Mouse (Mus musculus) limb, embryonic 10.5 days (tissue): ENCODE data around the gene D6Ertd527e. TPM values are rescaled to one million over a fixed set of nuclear protein-coding genes. Genes with fewer than 3 reads are reported as not detected.

ENCODE experiments used
- DNase-seq: peaks from one replicate; pipeline ENCODE4 v3.0.0-alpha.2; 2017; ENCODE audit warnings: low spot score
- H3K27ac ChIP-seq: fragments of 300-500 bp; sonication (generic); 2 replicates; pipeline ENCODE4 v1.5.1; 2016; ENCODE audit warnings: mild to moderate bottlenecking
- H3K27me3 ChIP-seq: fragments of 300-500 bp; sonication (generic); 2 replicates; pipeline ENCODE4 v1.6.1; 2016; ENCODE audit warnings: low read depth, mild to moderate bottlenecking; ENCODE audit not compliant: poor library complexity, severe bottlenecking
- H3K36me3 ChIP-seq: fragments of 300-500 bp; sonication (generic); 2 replicates; pipeline ENCODE4 v1.6.1; 2016; ENCODE audit warnings: mild to moderate bottlenecking, moderate library complexity
- H3K4me1 ChIP-seq: fragments of 300-500 bp; sonication (generic); 2 replicates; pipeline ENCODE4 v1.6.1; 2016
- H3K4me3 ChIP-seq: fragments of 300-500 bp; sonication (generic); 2 replicates; pipeline ENCODE4 v1.5.1; 2016; ENCODE audit warnings: mild to moderate bottlenecking, moderate library complexity
- H3K9me3 ChIP-seq: fragments of 300-500 bp; sonication (generic); replicated peaks from 2 replicates; pipeline ENCODE4 v1.6.1; 2016; ENCODE audit warnings: mild to moderate bottlenecking
- WGBS: fragments of 180-500 bp; shearing (Covaris S2); methylation state at CpG from one replicate; pipeline ENCODE4 v1.1.7; 2016; 5-methylcytosine and 5-hydroxymethylcytosine counted together
- polyA plus RNA-seq: library from polyadenylated mRNA; unstranded; fragments of >200 nt; fragmentation: Nextera tagmentation; extraction: Ambion mirVana; gene quantifications from 2 replicates; pipeline ENCODE4 v1.2.1, GENCODE M21; 2016

The D6Ertd527e gene
- 0.18 and 0.33 TPM in 2 replicates for polyA plus RNA-seq

DNA sequence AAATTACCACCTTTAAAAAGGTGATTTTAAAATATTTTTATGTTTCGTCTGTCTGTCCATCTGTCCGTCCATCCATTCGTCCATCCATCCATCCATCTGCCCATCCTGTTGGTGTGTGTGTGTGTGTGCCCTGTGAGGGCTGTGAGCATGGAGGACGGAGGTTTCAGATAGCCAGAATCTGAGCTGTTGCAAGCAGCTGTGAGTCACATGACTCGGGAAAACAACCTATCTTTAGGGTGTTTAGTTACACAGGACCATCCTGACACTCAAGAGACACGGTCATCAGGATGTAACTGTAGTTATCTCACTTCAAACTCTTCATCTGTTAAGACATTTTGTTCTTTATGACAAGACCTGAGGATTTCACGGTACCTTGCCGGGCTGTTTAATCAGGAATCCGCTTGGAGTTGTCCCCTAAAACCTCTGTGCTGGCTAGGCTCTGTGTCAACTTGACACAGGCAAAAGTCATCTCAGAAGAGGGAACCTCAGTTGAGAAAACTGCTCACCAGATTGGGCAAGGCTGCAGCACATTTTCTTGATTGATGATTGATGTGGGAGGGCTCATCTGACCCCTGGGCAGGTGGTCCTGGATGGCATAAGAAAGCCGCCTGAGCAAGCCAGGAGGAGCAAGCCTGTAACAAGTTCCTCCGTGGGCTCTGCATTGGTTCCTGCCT, at the start of gene D6Ertd527e:
Gene D6Ertd527e (plus strand): TSS at position 624 of the 674 bp plus-strand sequence.
- Histone ChIP-seq H3K4me3 (no peak within 1 kb of the TSS), H3K27me3 (no peaks in the 10 kb centered on the region), H3K4me1 (peaks cover 29% of the 10 kb centered on the region), H3K36me3 (no peaks in the 10 kb centered on the region), H3K9me3 (no peaks in the 10 kb centered on the region), H3K27ac (no peak within 1 kb of the TSS)
- WGBS, result 83% methylated on average over 11 of the region's 11 CpGs
- DNase-seq, result no peak

DNA sequence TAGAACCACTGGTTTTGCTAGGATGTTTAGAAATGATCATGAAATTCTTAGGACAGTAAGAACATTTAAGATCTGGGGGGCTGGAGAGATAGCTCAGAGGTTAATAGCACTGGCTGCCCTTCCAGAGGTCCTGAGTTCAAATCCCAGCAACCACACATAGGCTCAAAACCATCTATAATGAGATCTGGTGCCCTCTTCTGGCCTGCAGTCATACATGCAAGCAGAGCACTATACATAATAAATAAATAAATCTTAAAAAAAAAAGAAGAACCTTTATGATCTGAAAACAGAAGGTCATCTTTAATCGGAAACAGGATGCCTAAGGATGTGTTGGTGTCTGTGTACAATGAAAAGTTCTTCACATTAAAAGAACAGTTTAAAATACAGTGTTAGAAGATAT, 44.8 kb upstream of the D6Ertd527e start:
- WGBS, result 96% methylated on average over 1 of the region's 1 CpGs
- Histone ChIP-seq H3K9me3 (no peaks in the 10 kb centered on the region), H3K36me3 (peaks cover 90% of the 10 kb centered on the region), H3K27me3 (no peaks in the 10 kb centered on the region), H3K4me3 (no peak overlapping the region), H3K4me1 (no peaks in the 10 kb centered on the region), H3K27ac (no peak overlapping the region)
- DNase-seq, result no peak

DNA sequence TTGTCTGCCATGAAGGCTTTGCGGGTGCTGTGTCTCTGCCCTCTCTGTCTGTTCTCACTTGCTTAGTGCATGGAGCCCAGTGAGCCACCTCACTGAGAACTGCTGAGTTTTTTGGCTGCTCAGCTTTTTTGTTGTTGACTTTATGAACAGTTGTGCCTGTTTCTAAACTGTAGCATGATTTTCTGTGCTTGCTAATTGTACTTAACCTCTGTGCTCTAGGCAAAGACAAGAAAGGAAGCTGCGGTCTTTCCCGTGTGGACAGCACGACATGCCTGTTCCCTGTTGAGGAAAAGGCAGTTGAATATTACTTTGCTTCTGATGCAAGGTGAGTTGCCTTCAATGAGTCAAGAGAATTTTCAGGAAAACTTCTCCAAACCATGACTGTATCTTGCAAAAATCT, 41.0 kb upstream of the D6Ertd527e start:
- no peaks in the 10 kb centered on the region for H3K4me1 ChIP-seq
- H3K9me3 ChIP-seq, result no peaks in the 10 kb centered on the region
- no peak overlapping the region for H3K4me3 ChIP-seq
- H3K27ac ChIP-seq, result no peak overlapping the region
- 95% methylated on average over 4 of the region's 4 CpGs for WGBS
- H3K27me3 ChIP-seq, result no peaks in the 10 kb centered on the region
- H3K36me3 ChIP-seq, result peaks cover 91% of the 10 kb centered on the region
- DNase-seq, result no peak

DNA sequence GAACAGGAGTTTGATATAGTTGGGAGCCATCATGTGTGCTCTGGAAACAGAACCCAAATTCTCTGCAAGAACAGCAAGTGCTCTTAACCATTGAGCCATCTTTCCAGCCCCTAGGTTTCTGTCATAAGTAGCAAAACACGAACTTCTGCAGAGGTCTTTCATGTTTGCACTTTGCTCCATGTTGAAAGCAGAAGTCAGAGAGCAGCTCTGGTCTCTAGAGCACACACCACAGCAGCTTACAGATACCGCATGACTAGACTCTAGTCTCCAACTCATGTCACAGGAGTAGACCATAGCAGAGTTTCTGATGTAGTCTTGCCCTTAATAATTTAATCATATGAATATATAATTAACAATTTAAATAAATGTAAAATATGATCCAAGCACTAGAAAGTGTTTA, 36.3 kb upstream of the D6Ertd527e start:
- no peak overlapping the region for H3K27ac ChIP-seq
- peaks cover 98% of the 10 kb centered on the region for H3K36me3 ChIP-seq
- no peak for DNase-seq
- no peaks in the 10 kb centered on the region for H3K27me3 ChIP-seq
- H3K9me3 ChIP-seq, result no peaks in the 10 kb centered on the region
- H3K4me1 ChIP-seq, result no peaks in the 10 kb centered on the region
- H3K4me3 ChIP-seq, result no peak overlapping the region
- 92% methylated on average over 2 of the region's 2 CpGs for WGBS

DNA sequence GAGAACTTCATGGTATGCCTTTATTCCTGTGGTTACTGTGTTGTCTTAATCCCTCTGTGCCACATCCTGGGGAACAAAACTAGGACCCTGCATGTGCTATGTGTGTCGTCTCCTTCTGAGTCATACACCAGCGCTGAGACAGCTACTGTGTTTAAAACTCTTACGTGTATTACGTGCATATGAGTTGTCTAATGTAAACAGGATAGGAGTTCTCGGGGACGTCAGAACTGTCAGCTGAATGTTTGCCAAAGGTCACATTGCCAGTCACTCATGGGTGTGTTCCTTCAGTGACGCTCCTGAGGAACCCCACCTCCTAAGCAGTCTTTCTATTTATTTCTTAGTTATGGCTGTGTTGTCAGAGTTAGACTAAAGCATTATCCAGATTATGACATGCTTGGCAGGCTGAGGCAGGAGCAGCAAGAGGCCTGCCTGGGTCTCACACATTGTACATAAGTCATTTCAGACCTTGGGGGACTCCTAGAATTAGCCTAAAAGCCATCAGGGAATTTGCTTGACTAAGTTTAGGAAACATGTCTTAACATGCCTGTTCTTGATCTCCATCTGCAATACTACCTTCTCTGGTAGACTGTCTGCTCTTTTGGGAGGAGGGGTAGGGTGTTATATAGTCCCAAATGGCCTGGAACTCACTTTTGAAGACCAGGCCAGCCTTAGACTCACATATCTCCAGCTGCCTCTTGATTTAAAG, 35.2 kb upstream of the D6Ertd527e start:
- no peak overlapping the region for H3K27ac ChIP-seq
- H3K4me1 ChIP-seq, result no peaks in the 10 kb centered on the region
- no peaks in the 10 kb centered on the region for H3K27me3 ChIP-seq
- no peak for DNase-seq
- H3K9me3 ChIP-seq, result no peaks in the 10 kb centered on the region
- peaks cover 98% of the 10 kb centered on the region for H3K36me3 ChIP-seq
- WGBS, result 89% methylated on average over 7 of the region's 7 CpGs
- no peak overlapping the region for H3K4me3 ChIP-seq

DNA sequence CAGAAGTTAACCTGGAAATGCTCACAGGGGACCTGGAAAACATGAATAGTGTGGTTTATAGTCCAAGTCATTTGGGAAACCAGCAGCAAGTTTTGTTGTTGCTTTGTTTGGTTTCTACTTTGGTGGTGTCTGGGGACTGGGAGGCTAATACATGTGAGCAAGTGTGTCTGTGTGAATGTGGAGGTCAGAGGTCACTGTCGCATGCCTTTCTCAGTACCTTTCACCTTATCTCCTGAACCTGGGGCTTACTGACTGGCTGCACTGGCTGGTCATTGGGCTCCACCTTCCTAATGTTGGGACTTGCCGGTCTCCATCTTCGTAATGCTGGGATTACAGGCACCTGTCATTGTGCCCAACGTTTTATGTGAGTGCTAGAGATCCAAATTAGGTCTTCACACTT, 33.9 kb upstream of the D6Ertd527e start:
- H3K27ac ChIP-seq, result no peak overlapping the region
- H3K9me3 ChIP-seq, result no peaks in the 10 kb centered on the region
- DNase-seq, result no peak
- 93% methylated on average over 4 of the region's 4 CpGs for whole genome bisulfite sequencing
- peaks cover 92% of the 10 kb centered on the region for H3K36me3 ChIP-seq
- no peak overlapping the region for H3K4me3 ChIP-seq
- H3K4me1 ChIP-seq, result no peaks in the 10 kb centered on the region
- no peaks in the 10 kb centered on the region for H3K27me3 ChIP-seq

DNA sequence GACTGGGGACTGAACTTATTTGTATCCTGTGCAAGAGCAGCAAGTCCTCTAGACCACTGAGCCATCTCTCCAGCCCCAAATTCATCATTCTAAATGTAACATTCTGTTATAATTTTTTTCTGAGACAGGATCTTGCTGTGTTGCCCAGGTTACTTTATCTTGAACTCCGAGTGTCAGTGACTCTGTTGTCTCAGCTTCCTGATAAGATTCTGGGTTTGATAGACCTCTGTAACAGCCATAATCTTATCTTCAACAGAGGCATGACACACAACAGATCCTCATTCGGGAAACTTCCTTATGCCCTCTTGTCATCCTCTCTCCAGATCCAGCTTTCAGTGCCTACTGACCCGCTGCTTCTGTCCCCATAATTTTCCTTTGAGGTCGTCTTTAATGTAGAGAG, 31.8 kb upstream of the D6Ertd527e start:
- 81% methylated on average over 4 of the region's 4 CpGs for WGBS
- peaks cover 6% of the 10 kb centered on the region for H3K4me1 ChIP-seq
- no peaks in the 10 kb centered on the region for H3K27me3 ChIP-seq
- H3K36me3 ChIP-seq, result peaks cover 92% of the 10 kb centered on the region
- no peaks in the 10 kb centered on the region for H3K9me3 ChIP-seq
- no peak overlapping the region for H3K27ac ChIP-seq
- H3K4me3 ChIP-seq, result no peak overlapping the region
- no peak for DNase-seq

DNA sequence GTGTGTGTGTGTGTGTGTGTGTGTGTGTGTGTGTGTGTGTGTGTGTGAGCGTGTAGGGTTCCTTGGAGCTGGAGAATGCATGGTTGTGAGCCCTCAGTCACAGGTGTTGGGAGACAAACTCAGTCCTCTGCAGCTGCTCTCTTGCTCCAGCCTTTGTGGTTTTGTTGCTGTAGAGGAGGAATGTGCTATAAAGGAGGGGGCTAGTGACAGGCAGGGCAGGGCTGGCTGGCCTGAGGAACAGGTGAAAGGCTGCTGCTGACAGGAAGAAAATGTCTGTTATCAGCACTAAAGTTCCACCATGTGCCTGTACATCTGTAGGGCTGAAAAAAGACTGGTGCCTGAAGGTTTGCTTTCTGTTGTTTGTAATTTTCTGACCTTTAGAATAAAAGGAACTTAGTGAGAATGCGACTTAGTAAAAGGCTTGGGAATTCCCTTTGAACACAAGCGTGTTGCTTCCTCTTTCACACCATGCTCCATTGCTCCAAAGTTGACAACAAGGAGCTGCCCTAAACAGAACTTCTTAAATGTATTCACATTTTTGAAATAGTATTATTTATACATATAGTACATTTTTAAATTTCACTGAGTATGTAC, 29.4 kb upstream of the D6Ertd527e start:
- H3K9me3 ChIP-seq, result no peaks in the 10 kb centered on the region
- no peak overlapping the region for H3K27ac ChIP-seq
- no peak for DNase-seq
- peaks cover 6% of the 10 kb centered on the region for H3K4me1 ChIP-seq
- H3K27me3 ChIP-seq, result no peaks in the 10 kb centered on the region
- no peak overlapping the region for H3K4me3 ChIP-seq
- WGBS, result 94% methylated on average over 3 of the region's 3 CpGs
- peaks cover 87% of the 10 kb centered on the region for H3K36me3 ChIP-seq

DNA sequence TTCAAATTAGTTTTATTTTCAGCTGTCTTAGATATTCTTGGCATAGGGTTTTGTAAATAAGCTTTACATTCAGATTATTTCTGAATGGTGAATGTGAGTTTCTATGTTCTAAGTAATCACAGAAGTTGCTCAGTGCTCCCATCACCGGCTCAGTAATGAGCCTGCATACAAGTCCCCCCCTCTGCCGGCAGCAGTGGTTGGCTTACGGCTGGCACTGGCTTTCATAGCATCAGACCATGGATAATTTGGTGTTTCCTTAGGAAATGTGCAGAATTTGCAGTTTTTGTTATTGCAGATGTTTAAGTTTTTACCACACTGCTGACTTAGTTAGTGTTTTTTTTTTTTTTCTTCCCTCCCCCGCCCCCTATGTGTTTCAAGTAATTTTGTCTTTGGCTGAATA, 25.1 kb upstream of the D6Ertd527e start:
- Histone ChIP-seq H3K27ac (no peak overlapping the region), H3K4me3 (no peak overlapping the region), H3K4me1 (peaks cover 6% of the 10 kb centered on the region), H3K27me3 (no peaks in the 10 kb centered on the region), H3K9me3 (no peaks in the 10 kb centered on the region), H3K36me3 (peaks cover 90% of the 10 kb centered on the region)
- WGBS, result 87% methylated on average over 4 of the region's 4 CpGs
- DNase-seq, result no peak

DNA sequence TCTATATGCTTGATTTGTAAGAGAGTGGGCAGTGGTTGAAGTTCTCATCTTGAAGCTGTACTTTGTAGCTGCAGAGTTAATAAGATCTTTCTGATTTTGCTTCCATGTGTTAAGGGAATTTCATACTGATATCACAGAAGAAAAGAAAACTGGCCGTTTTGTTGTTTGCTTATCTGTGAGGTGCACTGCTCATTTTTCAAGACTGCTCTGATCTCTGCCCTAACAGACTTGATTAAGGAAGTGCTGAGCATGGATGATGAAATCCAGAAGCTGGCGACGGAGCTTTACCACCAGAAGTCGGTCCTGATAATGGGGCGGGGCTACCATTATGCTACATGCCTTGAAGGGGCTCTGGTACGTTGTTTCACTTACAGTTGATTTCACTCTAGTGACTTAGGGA, 19.5 kb upstream of the D6Ertd527e start:
- Histone ChIP-seq H3K4me3 (no peak overlapping the region), H3K27ac (no peak overlapping the region), H3K36me3 (peaks cover 99% of the 10 kb centered on the region), H3K9me3 (no peaks in the 10 kb centered on the region), H3K27me3 (no peaks in the 10 kb centered on the region), H3K4me1 (no peaks in the 10 kb centered on the region)
- 76% methylated on average over 6 of the region's 6 CpGs for whole genome bisulfite sequencing
- DNase-seq, result no peak

DNA sequence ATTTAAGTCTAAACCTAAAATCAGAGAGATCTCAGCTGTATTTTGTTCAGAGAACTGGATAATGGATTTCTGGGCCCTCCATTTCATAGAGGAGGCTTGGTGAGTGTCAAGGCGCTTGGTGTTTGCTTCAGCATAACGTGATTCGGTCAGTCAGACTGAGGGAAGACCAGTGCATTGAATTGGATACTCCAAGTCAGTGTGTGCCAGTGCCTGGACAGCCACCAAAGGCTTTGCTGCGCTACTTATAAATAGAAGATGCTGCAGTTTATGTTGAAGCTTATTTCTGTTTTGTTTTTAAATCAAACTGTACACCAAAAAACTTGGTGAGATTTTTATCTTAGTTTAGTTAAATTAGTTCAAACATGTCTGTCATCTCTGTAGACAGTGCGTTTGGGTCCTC, 16.2 kb upstream of the D6Ertd527e start:
- H3K4me3 ChIP-seq, result no peak overlapping the region
- H3K36me3 ChIP-seq, result peaks cover 87% of the 10 kb centered on the region
- DNase-seq, result no peak
- H3K4me1 ChIP-seq, result no peaks in the 10 kb centered on the region
- H3K27me3 ChIP-seq, result no peaks in the 10 kb centered on the region
- no peaks in the 10 kb centered on the region for H3K9me3 ChIP-seq
- no peak overlapping the region for H3K27ac ChIP-seq
- 92% methylated on average over 5 of the region's 5 CpGs for WGBS

DNA sequence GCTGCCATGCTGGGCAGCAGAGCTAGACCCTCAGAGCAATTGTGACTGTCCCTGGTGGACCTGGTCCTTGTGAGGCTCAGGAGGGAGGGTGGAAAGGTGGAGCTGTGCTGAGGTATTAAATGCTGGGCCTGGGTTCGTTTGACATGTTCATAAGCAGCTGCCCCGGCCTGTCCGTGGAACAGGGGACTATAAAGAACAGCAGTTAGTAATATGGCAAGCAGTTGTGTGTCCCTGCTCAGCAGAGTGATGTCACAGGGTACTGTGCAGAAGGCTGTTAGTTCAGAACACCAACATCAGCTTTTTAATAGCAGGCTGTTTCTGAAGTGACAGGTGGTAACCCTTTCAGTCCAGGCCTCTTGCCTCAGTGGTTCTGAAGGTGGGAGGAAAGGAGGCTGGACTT, 13.7 kb upstream of the D6Ertd527e start:
- Histone ChIP-seq H3K27me3 (no peaks in the 10 kb centered on the region), H3K9me3 (no peaks in the 10 kb centered on the region), H3K4me3 (no peak overlapping the region), H3K4me1 (no peaks in the 10 kb centered on the region), H3K36me3 (peaks cover 63% of the 10 kb centered on the region), H3K27ac (no peak overlapping the region)
- WGBS, result 94% methylated on average over 3 of the region's 3 CpGs
- no peak for DNase-seq

DNA sequence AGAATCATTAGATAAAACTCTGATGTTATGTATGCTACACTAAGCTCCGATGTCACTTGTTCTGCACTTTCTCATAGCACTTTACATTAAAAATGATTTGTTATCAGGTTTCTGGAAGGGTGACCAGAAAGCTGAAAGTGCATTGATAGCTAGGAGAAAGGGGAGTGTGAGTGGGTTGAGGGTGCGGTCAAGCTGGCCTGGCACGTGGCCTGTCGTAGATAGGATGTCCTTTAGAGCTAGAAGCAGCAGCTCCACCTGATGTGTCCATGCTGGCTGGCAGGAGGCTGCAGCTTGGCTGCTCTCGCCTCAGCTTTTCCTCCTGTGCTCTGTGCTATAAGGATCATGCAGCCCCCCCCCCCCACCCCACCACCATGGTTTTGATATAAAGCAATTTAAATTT, 12.1 kb upstream of the D6Ertd527e start:
- H3K27me3 ChIP-seq, result no peaks in the 10 kb centered on the region
- no peaks in the 10 kb centered on the region for H3K4me1 ChIP-seq
- no peak overlapping the region for H3K4me3 ChIP-seq
- no peak for DNase-seq
- no peaks in the 10 kb centered on the region for H3K9me3 ChIP-seq
- WGBS, result 90% methylated on average over 5 of the region's 5 CpGs
- no peak overlapping the region for H3K27ac ChIP-seq
- peaks cover 48% of the 10 kb centered on the region for H3K36me3 ChIP-seq
